Mouse (Mus musculus) olfactory bulb, adult 2 months (tissue): ENCODE measurements around the gene Arpp21.

Experiments
- CTCF ChIP-seq: fragments of 200-500 bp; IDR thresholded peaks from 2 replicates; pipeline ENCODE4 v1.5.1; 2012; ENCODE audit warnings: low read depth, mild to moderate bottlenecking, low read length, moderate library complexity; ENCODE audit not compliant: insufficient read depth
- POLR2A ChIP-seq: fragments of 200-500 bp; IDR thresholded peaks from 2 replicates; pipeline ENCODE4 v1.6.1; 2012; ENCODE audit warnings: mild to moderate bottlenecking, low read depth, low read length, moderate library complexity; ENCODE audit not compliant: insufficient read depth

GRCm38 (mm10) chr9:112231383-112231782 lies 4.4 kb downstream of the Arpp21 start:
- TF ChIP-seq CTCF (no peak), POLR2A (no peak)
